Comparison of ENCODE assay signal across 1 mouse cellular context in the genomic region with DNA sequence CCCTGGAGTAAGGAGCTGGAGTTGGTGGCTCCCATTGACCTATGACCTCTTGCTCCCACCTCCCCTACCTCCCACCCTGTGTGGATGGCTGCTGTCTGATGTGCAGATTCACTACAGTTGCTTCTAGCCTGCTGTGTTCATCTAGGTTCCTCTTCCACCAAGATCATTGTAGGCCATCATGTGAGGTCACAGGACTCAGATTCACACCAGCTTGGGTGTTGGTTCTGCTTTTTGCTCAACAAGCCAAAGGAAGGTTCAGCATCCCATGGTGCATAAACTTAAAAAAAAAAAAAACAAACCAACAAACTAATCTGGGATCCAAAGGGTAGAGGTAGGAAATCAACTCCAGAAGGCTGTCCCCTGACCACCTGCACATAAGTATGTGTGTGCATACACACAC. TPM values are rescaled to one million over a fixed set of nuclear protein-coding genes. Genes with fewer than 3 reads are reported as not detected.
"Had no signal": no experiment of that assay in that cellular context is flagged by ENCODE, and none has a peak within 500 bp of the region (broad histone marks: within the 10 kb centered on the region; RNA-seq: fewer than 3 reads in every experiment).

No protein-coding gene starts in this region.

RNA-seq across cellular contexts. Expression of gene Fcho1, which starts 26.7 kb away (rescaled TPM):
- polyA plus RNA-seq: myocyte had no signal
